Mouse (Mus musculus) G1E (cell line): Measurements from ENCODE around the gene Rab7b.

ENCODE experiments used
- CTCF ChIP-seq: IDR thresholded peaks from 2 replicates; pipeline ENCODE4 v1.5.1; 2012; ENCODE audit warnings: low read depth, low read length, inconsistent platforms, mixed read lengths
- GATA1 ChIP-seq: IDR thresholded peaks from 2 replicates; pipeline ENCODE4 v1.6.1; 2012; ENCODE audit warnings: borderline replicate concordance, low read length, inconsistent platforms, mixed read lengths
- POLR2AphosphoS5 ChIP-seq: IDR thresholded peaks from 2 replicates; pipeline ENCODE4 v1.6.1; 2012; ENCODE audit warnings: low read depth, low read length, inconsistent platforms; ENCODE audit not compliant: insufficient replicate concordance
- TAL1 ChIP-seq: conservative IDR thresholded peaks from 2 replicates; pipeline ENCODE4 v1.6.1; 2012; ENCODE audit warnings: low read depth, low read length, inconsistent platforms, mixed read lengths

GRCm38 (mm10) chr1:131642251-131642650, 46.2 kb upstream of the Rab7b start:
- TF ChIP-seq CTCF (no peak), GATA1 (no peak), TAL1 (no peak), POLR2AphosphoS5 (no peak)
